Mouse (Mus musculus) right cerebral cortex, adult 2 months (tissue): Measurements from ENCODE around the gene Xkrx.
"Not testable (repeated sequence)": the region's sequence is repeated elsewhere in the genome, so short reads cannot be mapped to it uniquely, and the experiment has no call there.

ENCODE experiments used
- DNase-seq, 2 experiments: peaks; one replicate each; pipeline ENCODE4 v3.0.0; 2021 to 2022; ENCODE audit warnings: low spot score in 2 of 2

Gene Xkrx

DNA sequence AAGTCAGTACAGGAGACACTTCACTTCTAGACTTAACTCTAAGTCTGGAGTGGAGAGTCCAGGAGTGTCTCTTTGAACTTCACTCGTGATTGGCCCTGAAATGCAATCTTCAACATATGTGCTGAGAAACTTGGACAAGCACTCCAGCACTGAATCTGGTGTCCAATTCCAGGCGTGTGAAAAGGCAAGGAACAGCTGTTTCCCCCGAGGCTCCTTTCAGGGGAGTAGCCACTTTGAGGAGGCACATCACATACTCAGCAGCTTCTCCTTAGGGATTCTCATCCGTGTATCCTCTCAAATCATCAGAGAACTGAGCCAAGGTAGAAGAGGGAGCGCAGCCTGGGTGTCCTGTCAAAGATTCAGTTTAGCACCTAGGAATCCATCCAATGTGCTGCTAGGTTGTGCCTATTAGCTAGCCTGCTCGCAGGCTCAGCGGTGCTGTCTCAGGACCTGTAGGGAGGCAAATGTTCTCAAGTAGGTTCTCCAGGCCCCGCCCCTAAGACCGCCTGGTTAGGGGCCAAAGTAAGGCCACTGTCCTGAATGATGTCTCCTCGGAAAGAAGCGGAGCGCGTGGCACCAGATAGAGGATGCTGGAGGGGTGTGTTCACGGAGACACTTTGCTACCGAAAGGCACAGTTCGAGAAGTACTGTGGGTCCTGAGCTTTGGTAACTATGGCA is at the start of gene Xkrx:
Xkrx (minus strand) TSS at position 34 of the 678 bp plus-strand sequence.
- no peak for DNase-seq

DNA sequence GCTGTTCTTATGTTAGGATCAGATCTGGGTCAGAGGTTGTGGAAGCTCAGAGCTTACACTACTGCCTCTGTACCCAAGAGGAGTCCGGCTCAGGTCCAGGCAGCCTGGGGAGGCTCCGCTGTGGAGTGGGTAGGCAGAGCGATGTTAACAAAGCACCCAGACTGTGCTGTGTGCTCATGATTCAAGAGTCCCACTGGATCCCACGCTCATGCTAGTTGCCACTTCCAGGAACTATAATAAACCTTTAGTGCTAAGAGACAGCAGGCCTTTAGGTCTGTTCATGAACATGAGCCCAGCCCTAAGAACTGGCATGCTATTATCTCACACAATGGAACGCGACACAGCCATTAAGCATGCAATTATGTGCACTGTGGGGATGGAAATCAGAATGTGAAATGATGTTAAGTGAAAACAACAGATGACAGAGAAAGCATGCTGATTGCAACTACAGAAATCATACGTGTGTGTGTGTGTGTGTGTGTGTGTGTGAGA is 49.3 kb upstream of the Xkrx start:
- peak in 1 of 2 experiments; percentile 8 for DNase-seq

DNA sequence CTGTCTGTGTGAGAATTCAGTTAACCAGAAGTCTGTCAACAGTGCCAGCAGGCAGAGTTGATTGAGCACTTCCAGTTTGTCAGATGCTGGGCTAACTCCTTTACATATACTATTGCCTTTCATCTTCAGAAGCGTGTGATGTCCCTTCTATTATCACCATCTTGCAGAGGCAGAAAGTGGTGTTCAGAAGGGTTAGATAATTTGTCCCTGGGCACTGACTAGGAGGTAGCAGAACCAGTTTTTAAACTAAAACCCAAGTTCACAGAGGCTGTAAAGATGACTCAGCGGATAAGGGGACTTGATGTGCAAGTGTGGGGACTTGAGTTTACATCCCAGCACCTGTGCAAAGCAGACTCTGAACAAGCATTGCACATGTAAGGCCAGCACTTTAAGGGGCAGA is 46.6 kb upstream of the Xkrx start:
- no peak for DNase-seq

DNA sequence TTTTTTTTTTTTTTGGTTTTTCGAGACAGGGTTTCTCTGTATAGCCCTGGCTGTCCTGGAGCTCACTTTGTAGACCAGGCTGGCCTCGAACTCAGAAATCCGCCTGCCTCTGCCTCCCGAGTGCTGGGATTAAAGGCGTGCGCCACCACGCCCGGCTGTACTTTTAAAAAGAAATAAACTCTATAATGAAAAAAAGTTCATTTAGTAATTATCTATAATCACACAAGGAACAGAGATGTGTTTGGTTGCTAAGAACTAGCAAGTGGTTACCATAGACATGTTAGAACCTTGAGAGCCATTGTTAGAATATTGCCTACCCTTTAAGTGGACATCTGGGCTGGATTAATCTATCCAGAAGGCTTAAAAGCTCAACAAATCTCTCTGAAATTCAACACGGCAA is 25.3 kb upstream of the Xkrx start, which contains the start of gene Arl13a:
Arl13a (plus strand) TSS at position 301 of the 400 bp plus-strand sequence.
- DNase-seq: not testable (repeated sequence)

DNA sequence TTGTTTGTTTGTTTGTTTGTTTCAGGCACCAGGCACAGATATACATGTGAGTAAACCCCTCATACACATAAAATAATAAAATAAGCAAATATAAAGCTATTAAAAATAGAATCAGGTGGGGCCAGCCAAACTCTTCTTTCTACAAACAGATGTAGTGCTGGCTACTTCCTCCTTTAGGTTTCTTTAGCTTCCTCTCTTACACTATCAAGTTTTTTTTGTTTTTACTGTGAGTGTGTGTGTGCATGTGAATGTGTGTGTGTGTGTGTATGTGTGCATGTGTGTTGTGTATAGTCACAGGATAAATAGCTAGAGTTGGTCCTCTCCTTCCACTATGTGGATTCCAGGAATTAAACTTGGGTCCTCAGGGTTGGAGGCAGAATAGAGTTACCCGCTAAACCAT is 12.8 kb upstream of the Xkrx start:
- DNase-seq: no peak

DNA sequence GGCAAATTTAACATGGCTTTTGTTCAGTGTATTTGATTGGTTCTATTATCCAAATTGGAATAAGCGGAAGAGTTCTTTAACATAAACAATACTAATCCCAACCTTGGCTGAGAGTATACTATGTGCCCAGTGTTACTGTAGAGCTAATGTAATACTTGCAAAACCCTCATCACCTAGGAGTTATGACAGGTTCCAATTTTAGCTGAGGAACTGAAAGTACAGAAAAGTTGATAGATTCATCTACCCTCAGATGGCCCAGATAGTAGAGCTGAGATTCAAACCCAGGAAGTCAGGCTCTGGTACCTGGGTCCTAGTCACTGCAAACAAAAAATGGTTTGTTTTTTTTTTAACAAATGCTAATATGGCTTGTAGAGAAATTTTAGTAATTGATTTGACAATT is 8.7 kb upstream of the Xkrx start:
- DNase-seq: no peak

DNA sequence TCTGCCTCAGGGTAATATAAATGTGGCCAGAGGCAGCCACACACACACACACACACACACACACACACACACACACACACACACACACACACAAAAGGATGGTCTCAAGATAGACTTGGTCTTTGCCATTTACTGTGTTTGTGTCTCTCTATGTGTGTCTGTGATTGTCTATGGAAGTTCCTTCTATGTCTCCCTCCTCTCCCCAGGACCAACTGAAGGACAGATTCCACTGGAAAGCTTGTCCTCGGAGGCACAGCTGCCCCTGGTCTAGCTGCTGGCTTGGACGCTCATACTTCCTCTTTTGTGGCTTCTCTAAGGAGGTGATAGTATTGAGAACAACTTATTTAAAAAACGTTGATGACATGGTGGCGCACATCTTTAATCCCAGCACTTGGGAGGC is 1.6 kb upstream of the Xkrx start:
- no peak for DNase-seq

DNA sequence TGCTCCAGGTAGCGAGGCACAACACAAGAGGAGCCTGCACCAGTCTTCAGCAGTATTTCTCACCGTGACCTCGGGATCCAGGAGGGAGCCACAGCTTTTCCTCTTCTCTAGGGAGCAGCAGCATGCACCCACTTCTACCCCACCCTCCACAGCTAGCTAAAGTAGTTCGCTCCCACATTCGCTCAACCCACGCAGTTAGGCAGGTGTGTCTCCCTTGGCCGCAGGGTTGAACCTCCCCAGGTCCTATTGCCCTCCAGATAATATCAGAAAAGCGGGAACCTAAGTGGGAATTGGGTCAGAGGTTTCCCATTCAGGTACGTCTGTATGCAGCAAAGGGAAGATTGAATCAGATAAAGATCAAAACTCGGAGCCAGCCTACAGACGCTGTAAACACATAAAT is 950 bp upstream of the Xkrx start:
- peak in 1 of 2 experiments; percentile 18 for DNase-seq

DNA sequence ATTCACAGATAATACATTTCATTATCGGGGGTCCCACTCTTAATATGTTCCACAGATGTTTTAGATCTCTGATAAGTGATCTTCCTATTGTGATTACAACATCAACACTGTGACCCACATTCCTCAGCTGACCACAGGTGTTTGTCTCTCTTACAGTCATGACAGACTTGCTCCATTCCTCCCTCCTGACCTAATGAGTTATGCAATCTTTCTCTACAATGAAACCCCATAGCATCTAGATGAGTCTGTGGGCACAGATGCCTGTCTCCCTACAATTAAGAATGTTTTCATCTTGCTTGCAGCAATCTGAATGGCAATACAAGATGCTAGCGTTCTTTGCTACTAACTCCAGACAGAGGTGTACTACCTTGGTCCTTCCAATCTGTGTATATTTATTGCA is 1.4 kb downstream of the Xkrx start:
- DNase-seq: no peak

DNA sequence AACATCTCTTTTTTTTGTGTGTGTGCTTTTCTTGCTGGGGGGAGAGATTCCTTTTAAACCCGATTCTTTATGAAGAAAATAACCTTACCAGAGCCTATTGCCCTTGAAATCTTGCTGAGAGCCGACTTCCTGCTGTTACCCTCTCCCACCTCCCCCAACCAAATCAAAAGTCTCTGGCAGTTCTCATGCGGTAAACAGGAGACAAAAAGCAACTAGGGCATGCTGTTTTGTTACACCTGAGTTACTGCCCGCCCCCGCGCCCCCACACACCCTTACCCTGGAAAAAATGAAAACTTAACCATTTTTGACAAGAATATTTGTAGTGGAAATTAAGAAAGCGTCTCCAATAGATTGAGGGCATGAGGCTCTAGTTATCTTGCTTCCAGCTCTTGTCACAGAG is 3.7 kb downstream of the Xkrx start:
- no peak for DNase-seq

DNA sequence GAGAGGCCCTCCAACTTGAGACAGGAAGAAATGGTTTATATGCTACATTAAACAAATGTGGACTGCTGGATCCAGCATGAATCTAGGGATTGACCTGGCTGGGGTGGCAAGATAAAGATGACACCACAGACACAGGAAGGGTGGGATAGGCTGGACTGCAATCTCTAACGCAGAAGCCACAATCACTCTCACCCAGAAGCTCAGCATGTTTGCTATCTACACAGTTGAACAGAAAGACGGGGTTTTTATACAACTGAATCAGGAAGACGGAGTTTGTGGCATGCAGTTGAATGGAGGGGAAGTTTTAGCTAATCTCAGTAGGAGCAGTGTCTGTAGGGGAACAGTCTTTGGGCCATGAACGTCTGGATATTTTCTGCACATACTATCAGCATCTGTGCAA is 19.9 kb downstream of the Xkrx start:
- DNase-seq: no peak

DNA sequence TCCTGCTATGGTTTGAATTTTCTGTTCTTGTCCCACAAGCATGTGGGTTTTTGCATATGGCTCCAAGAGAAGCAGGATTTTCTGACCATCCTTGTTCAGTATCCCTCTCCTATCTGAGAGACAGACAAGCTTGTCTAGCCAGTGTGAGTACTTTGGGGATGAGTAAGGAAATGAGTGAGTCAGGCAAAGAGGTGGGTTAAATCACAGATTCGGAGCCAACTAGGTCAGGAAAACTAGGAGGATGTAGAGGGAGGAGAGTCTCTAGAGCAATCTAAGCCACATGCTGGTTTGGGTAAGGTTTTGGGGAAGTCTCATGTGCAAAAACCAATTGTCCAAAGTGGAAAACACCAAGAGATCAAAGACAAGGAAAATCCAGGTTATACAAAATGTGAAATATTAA is 20.3 kb downstream of the Xkrx start:
- no peak for DNase-seq

DNA sequence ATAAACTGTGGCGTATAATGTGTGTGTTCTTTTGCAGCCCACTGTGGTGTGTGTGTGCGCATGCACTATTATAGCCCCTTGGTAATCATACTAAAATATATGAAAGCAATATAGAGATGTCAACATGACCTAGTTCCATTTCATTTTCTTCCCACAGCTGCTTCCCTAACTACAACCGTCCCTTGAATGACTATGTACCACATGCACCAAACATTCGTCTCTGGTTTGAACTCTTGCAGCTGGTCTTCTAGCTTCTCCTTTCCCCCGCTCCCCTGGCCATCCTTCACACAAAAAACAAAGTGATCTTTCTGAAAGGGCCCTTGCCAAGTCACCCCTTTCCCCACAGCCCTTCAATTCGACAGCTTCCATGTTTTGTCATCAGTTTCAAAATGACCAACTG is 21.9 kb downstream of the Xkrx start:
- no peak for DNase-seq

DNA sequence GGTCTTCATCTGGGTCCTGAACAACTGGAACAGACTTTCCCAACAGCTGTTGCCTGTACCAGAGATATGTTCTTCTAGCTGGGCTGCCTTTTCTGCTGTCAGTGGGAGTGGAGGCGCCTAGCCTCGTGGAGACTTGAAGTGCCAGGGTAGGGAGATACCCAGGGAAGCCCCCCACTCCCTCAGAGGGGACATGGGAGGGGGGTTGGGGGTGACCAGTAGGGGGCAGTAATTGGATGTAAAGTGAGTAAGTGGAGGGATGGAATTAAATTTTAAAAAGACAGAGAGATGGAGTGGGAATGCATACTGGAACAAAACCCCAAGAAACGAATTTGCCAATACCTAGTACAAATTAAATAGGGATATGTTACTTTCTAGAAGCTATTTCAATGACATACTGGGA is 28.1 kb downstream of the Xkrx start:
- DNase-seq: no peak

DNA sequence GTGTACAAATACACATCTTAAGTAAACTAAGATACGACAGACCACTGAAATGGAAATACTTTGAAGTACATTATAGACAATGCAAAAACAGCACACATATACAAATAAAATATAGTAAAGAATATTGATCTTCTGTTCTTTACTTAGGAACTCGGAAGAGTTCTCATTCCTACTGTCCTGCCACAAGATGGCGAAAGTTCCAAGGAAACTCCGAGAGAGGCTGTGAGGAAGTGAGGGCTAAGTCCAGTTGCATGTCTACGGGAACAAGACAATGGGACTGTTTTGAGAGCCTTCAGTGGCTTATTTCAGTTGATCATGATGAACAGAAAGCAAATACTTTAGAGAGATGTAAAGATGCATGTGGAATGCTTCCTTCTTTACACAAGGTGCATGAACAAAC is 29.6 kb downstream of the Xkrx start:
- DNase-seq: peak in 1 of 2 experiments; percentile 14

DNA sequence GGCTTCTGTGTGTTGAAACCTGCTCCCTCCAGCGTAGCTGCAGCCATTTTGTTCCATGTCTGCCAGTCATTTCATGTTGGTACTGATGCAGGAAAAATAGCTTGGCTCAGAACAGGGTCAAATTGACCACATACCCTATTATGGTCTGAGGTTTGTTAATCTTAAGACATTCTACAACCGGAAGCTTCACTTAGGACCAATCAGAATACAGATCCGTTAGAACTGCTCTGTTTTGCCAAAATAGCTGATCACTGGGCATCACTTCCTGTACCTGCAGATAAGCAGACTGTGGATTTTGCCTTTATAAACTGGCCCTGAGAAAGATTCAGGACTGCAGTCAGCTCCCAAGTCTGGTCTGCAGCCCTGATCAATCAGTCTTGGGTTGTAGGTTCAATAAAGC is 33.3 kb downstream of the Xkrx start:
- DNase-seq: no peak

DNA sequence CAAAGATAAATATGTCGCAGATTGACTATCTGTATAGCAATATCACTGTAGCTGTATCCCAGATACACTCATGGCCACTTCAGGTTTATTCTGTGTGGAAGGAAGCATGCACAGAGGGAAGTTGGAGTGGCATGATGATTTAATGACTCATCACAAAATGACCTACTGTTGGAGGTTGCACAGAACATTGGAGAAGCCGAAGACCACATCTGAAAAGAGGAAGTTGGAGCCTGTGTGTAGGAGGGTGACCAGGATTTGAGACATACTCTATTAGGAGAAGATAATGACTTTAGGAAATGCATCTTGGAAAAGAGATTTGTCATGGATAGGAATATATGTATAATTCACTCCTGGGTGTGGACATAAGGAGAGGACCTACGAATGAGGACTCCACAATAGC is 45.5 kb downstream of the Xkrx start:
- DNase-seq: no peak

DNA sequence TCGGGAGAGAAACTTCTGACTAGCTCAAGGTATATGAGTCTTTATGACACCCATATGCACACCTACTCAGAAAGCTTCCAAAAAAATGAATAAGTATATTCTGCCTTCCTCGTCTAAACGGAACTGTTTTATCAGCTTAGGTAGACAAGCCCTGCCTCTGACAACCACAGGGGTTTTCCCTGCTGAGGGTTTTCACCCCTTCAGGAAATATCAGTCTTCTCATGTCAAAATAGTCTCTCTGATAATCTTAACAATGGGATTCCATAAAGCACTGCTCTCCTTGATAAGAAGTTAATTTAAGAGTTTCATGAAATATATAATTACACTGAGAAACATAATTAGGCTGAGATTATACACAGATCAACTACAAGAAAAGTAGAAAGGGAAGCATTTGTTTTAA is 50.1 kb downstream of the Xkrx start:
- no peak for DNase-seq

DNA sequence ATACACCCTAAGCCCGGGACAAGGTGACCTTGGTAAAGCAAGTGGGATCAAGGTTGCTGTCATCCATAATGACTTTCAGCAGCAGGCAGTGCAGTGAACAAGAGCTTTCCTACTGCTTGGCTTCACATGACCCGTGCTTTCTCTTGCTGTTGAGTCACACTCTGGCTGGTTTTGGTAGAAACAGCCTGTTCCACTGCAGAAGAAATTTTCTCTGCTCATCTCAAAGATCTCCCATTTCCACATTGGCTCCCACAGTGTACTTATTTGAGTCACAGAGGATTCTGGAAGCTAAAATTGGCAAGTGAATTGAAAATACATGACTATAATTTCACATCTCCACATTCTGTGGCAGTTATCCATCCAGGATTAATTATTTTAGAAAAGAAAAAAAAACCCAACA is 59.2 kb downstream of the Xkrx start:
- peak; percentile 12 to 14 for DNase-seq
